Mouse (Mus musculus) embryonic facial prominence, embryonic 15.5 days (tissue): Measurements from ENCODE around the gene 4930558C23Rik. TPM values are rescaled to one million over a fixed set of nuclear protein-coding genes. Genes with fewer than 3 reads are reported as not detected.
A peak's percentile ranks its signal among the peaks of the same experiment; 100 is the strongest.
"Not testable (repeated sequence)": the region's sequence is repeated elsewhere in the genome, so short reads cannot be mapped to it uniquely, and the experiment has no call there.

Experiments used
- ATAC-seq: fragments of 200-750 bp; cut with Nextera tagmentation; 2 replicates; pipeline ENCODE4 v1.8.0; 2017; ENCODE audit warnings: low read depth, moderate TSS enrichment; ENCODE audit not compliant: insufficient number of reproducible peaks, low FRiP score, low TSS enrichment
- H3K27ac ChIP-seq: fragments of 300-500 bp; sonication (generic); replicated peaks from 2 replicates; pipeline ENCODE4 v1.5.1; 2015; ENCODE audit warnings: mild to moderate bottlenecking, inconsistent platforms
- H3K27me3 ChIP-seq: fragments of 300-500 bp; sonication (generic); 2 replicates; pipeline ENCODE4 v1.6.1; 2015; ENCODE audit warnings: inconsistent platforms
- H3K36me3 ChIP-seq: fragments of 300-500 bp; sonication (generic); 2 replicates; pipeline ENCODE4 v1.6.1; 2015; ENCODE audit warnings: mild to moderate bottlenecking, inconsistent platforms
- H3K4me1 ChIP-seq: fragments of 300-500 bp; sonication (generic); 2 replicates; pipeline ENCODE4 v1.6.1; 2015; ENCODE audit warnings: inconsistent platforms
- H3K4me2 ChIP-seq: fragments of 300-500 bp; sonication (generic); replicated peaks from 2 replicates; pipeline ENCODE4 v1.6.1; 2015; ENCODE audit warnings: mild to moderate bottlenecking, inconsistent platforms
- H3K4me3 ChIP-seq: fragments of 300-500 bp; sonication (generic); replicated peaks from 2 replicates; pipeline ENCODE4 v1.5.1; 2015; ENCODE audit warnings: mild to moderate bottlenecking, inconsistent platforms
- H3K9ac ChIP-seq: fragments of 300-500 bp; sonication (generic); 2 replicates; pipeline ENCODE4 v1.6.1; 2015; ENCODE audit warnings: inconsistent platforms
- H3K9me3 ChIP-seq: fragments of 300-500 bp; sonication (generic); replicated peaks from 2 replicates; pipeline ENCODE4 v1.6.1; 2016; ENCODE audit warnings: inconsistent platforms
- WGBS: fragments of 180-500 bp; shearing (Covaris S2); methylation state at CpG from one replicate; pipeline ENCODE4 v1.1.7; 2015; 5-methylcytosine and 5-hydroxymethylcytosine counted together
- polyA plus RNA-seq: library from polyadenylated mRNA; unstranded; fragments of >200 nt; fragmentation: Nextera tagmentation; extraction: Ambion mirVana; gene quantifications from 2 replicates; pipeline ENCODE4 v1.2.1, GENCODE M21; 2015

4930558C23Rik gene
- polyA plus RNA-seq, 1 experiment from 2014 or later: 0.24 TPM

GRCm38 (mm10) chr3:95428423-95428822 lies 25.8 kb upstream of the 4930558C23Rik start:
- H3K36me3 ChIP-seq, H3K27me3 ChIP-seq, H3K27ac ChIP-seq, H3K9ac ChIP-seq, H3K4me1 ChIP-seq, H3K4me3 ChIP-seq, ATAC-seq, H3K4me2 ChIP-seq, H3K9me3 ChIP-seq: not testable (repeated sequence)
- WGBS: 49% methylated on average over 5 of the region's 11 CpGs

GRCm38 (mm10) chr3:95427891-95428238 lies 25.2 kb upstream of the 4930558C23Rik start:
- H3K27me3 ChIP-seq, H3K4me1 ChIP-seq, H3K36me3 ChIP-seq, H3K27ac ChIP-seq, H3K9me3 ChIP-seq, H3K9ac ChIP-seq, ATAC-seq: not testable (repeated sequence)
- WGBS: 27% methylated on average over 16 of the region's 21 CpGs
- Histone ChIP-seq H3K4me2 (peak overlapping the region; percentile 42), H3K4me3 (peak overlapping the region; percentile 27)

GRCm38 (mm10) chr3:95427117-95427890 lies 24.7 kb upstream of the 4930558C23Rik start:
- H3K4me2 ChIP-seq: peak overlapping the region; percentile 42
- H3K4me3 ChIP-seq: peak overlapping the region; percentile 27
- H3K9me3 ChIP-seq, H3K27me3 ChIP-seq, H3K4me1 ChIP-seq, H3K36me3 ChIP-seq, H3K27ac ChIP-seq, H3K9ac ChIP-seq: not testable (repeated sequence)
- peak; percentile 54; the same call in 1 of the 2 replicates for ATAC-seq
- WGBS: 33% methylated on average over 9 of the region's 33 CpGs

- ATAC-seq, H3K4me3 ChIP-seq: not testable (repeated sequence)
- 87% methylated on average over 5 of the region's 5 CpGs for WGBS
These were observed 23.8 kb upstream of the 4930558C23Rik start for GRCm38 (mm10) chr3:95426476-95426875.

GRCm38 (mm10) chr3:95417866-95418265 lies 15.2 kb upstream of the 4930558C23Rik start:
- Histone ChIP-seq H3K36me3 (no peaks in the 10 kb centered on the region), H3K4me1 (no peaks in the 10 kb centered on the region), H3K9ac (no peak overlapping the region), H3K27ac (no peak overlapping the region), H3K4me2 (no peak overlapping the region), H3K9me3 (0 out of 2 replicates have a peak, but pooled peaks cover 6% of the 10 kb centered on the region), H3K27me3 (no peaks in the 10 kb centered on the region), H3K4me3 (no peak overlapping the region)
- ATAC-seq: no peak
- WGBS: 92% methylated on average over 6 of the region's 6 CpGs

More at GRCm38 (mm10) chr3:95426476-95426875, 23.8 kb upstream of the 4930558C23Rik start:
- H3K4me1 ChIP-seq, H3K27me3 ChIP-seq, H3K9ac ChIP-seq, H3K4me2 ChIP-seq, H3K36me3 ChIP-seq, H3K9me3 ChIP-seq, H3K27ac ChIP-seq: not testable (repeated sequence)

GRCm38 (mm10) chr3:95412268-95412667 lies 9.6 kb upstream of the 4930558C23Rik start:
- Histone ChIP-seq H3K4me3 (no peak overlapping the region), H3K27ac (no peak overlapping the region), H3K36me3 (no peaks in the 10 kb centered on the region), H3K4me2 (no peak overlapping the region), H3K9me3 (no peaks in the 10 kb centered on the region), H3K27me3 (no peaks in the 10 kb centered on the region), H3K9ac (no peak overlapping the region), H3K4me1 (no peaks in the 10 kb centered on the region)
- 48% methylated on average over 1 of the region's 1 CpGs for WGBS
- ATAC-seq: no peak

- no peak overlapping the region for H3K9ac ChIP-seq
- WGBS: 91% methylated on average over 2 of the region's 2 CpGs
These were observed 6.2 kb upstream of the 4930558C23Rik start for GRCm38 (mm10) chr3:95408852-95409251.

GRCm38 (mm10) chr3:95407728-95408127 lies 5.1 kb upstream of the 4930558C23Rik start:
- WGBS: 50% methylated on average over 1 of the region's 1 CpGs
- Histone ChIP-seq H3K4me2 (no peak overlapping the region), H3K27ac (no peak overlapping the region), H3K36me3 (no peaks in the 10 kb centered on the region), H3K27me3 (no peaks in the 10 kb centered on the region), H3K4me3 (no peak overlapping the region), H3K9ac (no peak overlapping the region), H3K4me1 (no peaks in the 10 kb centered on the region), H3K9me3 (no peaks in the 10 kb centered on the region)
- ATAC-seq: no peak

More at GRCm38 (mm10) chr3:95408852-95409251, 6.2 kb upstream of the 4930558C23Rik start:
- Histone ChIP-seq H3K27me3 (no peaks in the 10 kb centered on the region), H3K4me1 (no peaks in the 10 kb centered on the region), H3K27ac (no peak overlapping the region), H3K9me3 (no peaks in the 10 kb centered on the region), H3K4me2 (no peak overlapping the region), H3K36me3 (no peaks in the 10 kb centered on the region), H3K4me3 (no peak overlapping the region)
- ATAC-seq: no peak

GRCm38 (mm10) chr3:95394385-95394784 lies 8.3 kb downstream of the 4930558C23Rik start:
- Histone ChIP-seq H3K27me3 (no peaks in the 10 kb centered on the region), H3K36me3 (no peaks in the 10 kb centered on the region), H3K27ac (no peak overlapping the region), H3K9me3 (0 out of 2 replicates have a peak, but pooled peaks cover 6% of the 10 kb centered on the region), H3K9ac (no peak overlapping the region), H3K4me3 (no peak overlapping the region), H3K4me1 (no peaks in the 10 kb centered on the region), H3K4me2 (no peak overlapping the region)
- 81% methylated on average over 4 of the region's 4 CpGs for WGBS
- ATAC-seq: no peak

GRCm38 (mm10) chr3:95385401-95386075 lies 17.1 kb downstream of the 4930558C23Rik start:
- no peaks in the 10 kb centered on the region for H3K36me3 ChIP-seq
- H3K9me3 ChIP-seq: no peaks in the 10 kb centered on the region
- no peak overlapping the region for H3K4me2 ChIP-seq
- no peaks in the 10 kb centered on the region for H3K27me3 ChIP-seq
- no peak overlapping the region for H3K4me3 ChIP-seq
- H3K27ac ChIP-seq: no peak overlapping the region
- WGBS: 69% methylated on average over 5 of the region's 5 CpGs
- H3K9ac ChIP-seq: no peak overlapping the region
- H3K4me1 ChIP-seq: no peaks in the 10 kb centered on the region
- ATAC-seq: no peak

GRCm38 (mm10) chr3:95373208-95373607 lies 29.4 kb downstream of the 4930558C23Rik start:
- no peaks in the 10 kb centered on the region for H3K36me3 ChIP-seq
- 92% methylated on average over 10 of the region's 10 CpGs for WGBS
- no peak overlapping the region for H3K9ac ChIP-seq
- H3K4me1 ChIP-seq: no peaks in the 10 kb centered on the region
- 0 out of 2 replicates have a peak, but pooled peaks cover 7% of the 10 kb centered on the region for H3K9me3 ChIP-seq
- H3K4me3 ChIP-seq: no peak overlapping the region
- no peaks in the 10 kb centered on the region for H3K27me3 ChIP-seq
- H3K27ac ChIP-seq: no peak overlapping the region
- H3K4me2 ChIP-seq: no peak overlapping the region
- ATAC-seq: no peak
